Mouse (Mus musculus): ENCODE data around the gene Asap2. TPM values are rescaled to one million over a fixed set of nuclear protein-coding genes. Genes with fewer than 3 reads are reported as not detected.

Asap2 gene
- polyA plus RNA-seq, 1 experiment, result 13.4 TPM

- DNase-seq (ENCODE audit: low read depth), result peak; percentile 26
Measured at GRCm38 (mm10) chr12:21315923-21316868, 325.9 kb downstream of the Asap2 start, which contains the start of gene Iah1. Iah1 (plus strand) TSS chr12:21316389.

DNA sequence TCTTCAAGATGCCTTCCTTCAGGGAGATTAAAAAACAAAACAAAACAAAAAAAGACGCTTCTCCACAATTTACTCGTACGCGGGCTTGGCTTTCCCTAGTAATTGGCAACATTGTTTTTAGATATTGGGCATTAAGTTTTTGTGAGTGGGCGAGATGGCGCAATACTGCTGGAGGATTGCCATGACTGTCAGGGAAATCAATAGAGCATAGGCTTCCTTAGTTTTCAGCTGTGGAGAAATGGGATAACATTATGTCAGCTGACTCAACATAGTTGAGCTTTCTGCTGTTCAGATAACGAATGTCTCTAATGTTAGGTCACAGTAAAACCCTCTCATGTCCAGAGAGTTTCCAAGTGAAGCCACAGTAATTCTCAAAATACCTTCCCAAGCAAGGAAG lies 326.6 kb downstream of the Asap2 start:
- DNase-seq (ENCODE audit: low read depth), result peak; percentile 33

DNA sequence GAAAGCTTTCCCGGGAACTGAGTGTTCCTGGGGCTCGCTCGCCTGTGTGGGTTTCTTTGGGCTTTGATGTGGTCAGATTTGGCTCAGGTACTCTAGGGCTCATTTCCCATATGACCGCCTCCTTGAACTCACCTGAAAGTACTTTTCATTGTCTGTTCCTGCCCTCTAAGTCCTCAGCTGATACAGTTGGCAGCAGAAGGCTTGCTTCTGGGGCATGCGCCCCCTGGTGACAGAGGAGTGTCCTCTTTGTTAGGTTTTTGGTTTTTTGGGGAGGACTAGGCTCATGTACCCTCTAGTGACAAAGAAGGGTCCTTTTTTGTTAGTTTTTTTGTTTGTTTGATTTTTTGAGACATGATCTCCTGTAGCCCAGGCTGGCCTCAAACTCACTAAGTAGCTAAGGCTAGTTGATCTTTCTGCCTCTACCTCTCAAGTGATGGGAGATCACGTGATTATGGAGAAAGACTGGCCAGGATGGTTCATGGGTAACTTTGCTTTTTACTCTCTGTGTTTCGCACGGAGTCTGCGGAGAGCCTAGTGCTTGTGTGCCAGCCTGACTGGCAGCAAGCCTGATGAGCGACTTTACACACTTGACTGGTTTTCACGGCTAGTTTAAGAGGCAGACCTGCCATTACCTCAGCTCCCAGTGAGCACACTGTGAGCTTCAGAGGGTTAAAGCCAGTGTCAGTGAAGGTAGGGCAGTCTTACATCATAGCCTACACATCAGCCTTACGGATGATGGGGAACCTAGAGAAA lies 328.1 kb downstream of the Asap2 start:
- peak; percentile 41 for DNase-seq (ENCODE audit: low read depth)
